Mouse (Mus musculus) gastrocnemius, adult 18-20 months (tissue): ENCODE results near the gene Tns1. TPM values are rescaled to one million over a fixed set of nuclear protein-coding genes. Genes with fewer than 3 reads are reported as not detected.

ENCODE experiments used
- DNase-seq: peaks from one replicate; pipeline ENCODE4 v3.0.0; 2021; ENCODE audit warnings: low spot score
- total RNA-seq, 2 experiments: library from RNA; stranded (reverse); gene quantifications; 2 replicates each; pipeline ENCODE4 v1.2.3; 2021

The Tns1 gene
- total RNA-seq, 2 experiments from 2014 or later = 226 to 298 TPM

GRCm38 (mm10) chr1:73993901-73994426 is 130.3 kb downstream of the Tns1 start:
- DNase-seq = peak; percentile 77

- no peak for DNase-seq
These were observed 131.0 kb downstream of the Tns1 start for GRCm38 (mm10) chr1:73993279-73993678.

- DNase-seq = no peak
These were observed 131.9 kb downstream of the Tns1 start for GRCm38 (mm10) chr1:73992201-73992938.

- DNase-seq = no peak
These were observed 133.0 kb downstream of the Tns1 start for GRCm38 (mm10) chr1:73991226-73991625.

- no peak for DNase-seq
These were observed 134.2 kb downstream of the Tns1 start for GRCm38 (mm10) chr1:73990024-73990423.

- DNase-seq = no peak
These were observed 136.5 kb downstream of the Tns1 start for GRCm38 (mm10) chr1:73987705-73988201.

- peak; percentile 72 for DNase-seq
These were observed 137.8 kb downstream of the Tns1 start for GRCm38 (mm10) chr1:73986268-73987045.

- no peak for DNase-seq
These were observed 138.6 kb downstream of the Tns1 start for GRCm38 (mm10) chr1:73985611-73986010.

GRCm38 (mm10) chr1:73979214-73979613 is 145.0 kb downstream of the Tns1 start:
- DNase-seq = peak; percentile 54

- DNase-seq = no peak
These were observed 145.7 kb downstream of the Tns1 start for GRCm38 (mm10) chr1:73978576-73978975.

GRCm38 (mm10) chr1:73973992-73974391 is 150.3 kb downstream of the Tns1 start:
- DNase-seq = peak; percentile 77

- no peak for DNase-seq
These were observed 151.5 kb downstream of the Tns1 start for GRCm38 (mm10) chr1:73972726-73973125.

- peak; percentile 14 for DNase-seq
These were observed 154.0 kb downstream of the Tns1 start for GRCm38 (mm10) chr1:73970161-73970730.

GRCm38 (mm10) chr1:73968712-73969511 is 155.3 kb downstream of the Tns1 start:
- DNase-seq = no peak

- no peak for DNase-seq
These were observed 157.6 kb downstream of the Tns1 start for GRCm38 (mm10) chr1:73966411-73967238.

GRCm38 (mm10) chr1:73964151-73964743 is 160.0 kb downstream of the Tns1 start:
- no peak for DNase-seq

GRCm38 (mm10) chr1:73963626-73964025 is 160.6 kb downstream of the Tns1 start:
- DNase-seq = peak; percentile 84

- peak; percentile 93 for DNase-seq
These were observed 161.4 kb downstream of the Tns1 start for GRCm38 (mm10) chr1:73962668-73963371.

GRCm38 (mm10) chr1:73962049-73962448 is 162.2 kb downstream of the Tns1 start:
- DNase-seq = peak; percentile 81
